Mouse (Mus musculus): ENCODE data around the gene Stx5a.
A peak's percentile ranks its signal among the peaks of the same experiment; 100 is the strongest.

Stx5a gene

DNA sequence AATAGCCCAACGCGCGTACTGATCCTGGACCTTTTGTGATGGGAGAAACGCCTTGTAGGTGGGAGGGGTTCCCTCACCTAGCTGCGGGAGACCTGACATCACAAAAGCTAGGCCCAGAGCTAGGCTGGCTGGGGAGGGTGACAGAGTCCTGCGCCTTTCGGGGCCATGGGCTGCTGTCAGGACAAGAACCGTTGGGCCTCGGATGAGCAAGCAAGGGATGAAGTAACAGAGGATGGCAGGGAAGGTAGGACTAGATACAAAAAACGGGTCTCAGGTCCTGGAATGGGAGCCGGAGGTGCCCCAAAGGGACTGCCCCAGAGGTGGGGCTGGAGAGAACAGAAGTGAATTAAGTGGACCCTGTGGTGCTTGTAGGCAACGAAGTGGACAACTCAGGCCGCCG is 610 bp upstream of the Stx5a start, which contains the start of gene 1700092M07Rik:
Gene 1700092M07Rik (plus strand): TSS at position 116 of the 400 bp plus-strand sequence.
- DNase-seq (ENCODE audit: low spot score in 2 of 2), result no peak

DNA sequence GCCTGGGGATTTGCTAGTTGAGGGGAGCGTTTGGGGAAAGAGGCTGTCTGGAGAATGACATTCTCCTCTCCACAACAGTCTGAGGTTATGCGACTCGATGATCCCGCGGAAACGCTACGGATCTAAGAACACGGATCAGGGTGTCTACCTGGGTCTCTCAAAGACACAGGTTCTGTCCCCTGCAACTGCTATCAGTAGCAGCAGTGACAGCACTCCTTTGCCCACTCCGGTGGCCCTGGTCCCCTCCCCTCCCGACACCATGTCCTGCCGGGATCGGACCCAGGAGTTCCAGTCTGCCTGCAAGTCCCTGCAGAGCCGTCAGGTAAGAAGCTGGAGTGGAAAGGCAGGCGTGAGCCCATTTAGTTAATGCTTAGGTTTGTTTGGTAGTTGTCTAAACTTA is 963 bp downstream of the Stx5a start:
- DNase-seq (ENCODE audit: low spot score in 2 of 2), result peak; percentile 42 to 47

DNA sequence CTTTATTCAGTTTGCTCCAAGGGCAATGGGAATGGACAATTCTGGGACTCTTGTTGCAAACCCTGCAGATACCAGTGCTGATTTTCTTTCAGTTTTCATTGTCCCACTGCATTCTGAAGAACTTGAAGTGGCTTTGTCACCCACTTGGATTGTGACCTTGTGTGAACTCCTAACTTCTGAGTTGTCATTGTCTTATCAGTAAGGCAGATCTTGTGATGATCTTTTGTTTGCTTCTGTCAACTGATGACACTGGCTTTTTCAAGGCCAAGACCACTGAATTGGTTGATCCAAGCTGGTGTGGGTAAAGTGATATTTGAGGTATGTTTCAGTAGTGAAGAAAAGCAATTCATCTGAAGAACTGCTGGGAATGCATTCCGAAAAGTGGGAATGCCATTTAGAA is 4.2 kb downstream of the Stx5a start:
- no peak for DNase-seq (ENCODE audit: low spot score in 2 of 2)

DNA sequence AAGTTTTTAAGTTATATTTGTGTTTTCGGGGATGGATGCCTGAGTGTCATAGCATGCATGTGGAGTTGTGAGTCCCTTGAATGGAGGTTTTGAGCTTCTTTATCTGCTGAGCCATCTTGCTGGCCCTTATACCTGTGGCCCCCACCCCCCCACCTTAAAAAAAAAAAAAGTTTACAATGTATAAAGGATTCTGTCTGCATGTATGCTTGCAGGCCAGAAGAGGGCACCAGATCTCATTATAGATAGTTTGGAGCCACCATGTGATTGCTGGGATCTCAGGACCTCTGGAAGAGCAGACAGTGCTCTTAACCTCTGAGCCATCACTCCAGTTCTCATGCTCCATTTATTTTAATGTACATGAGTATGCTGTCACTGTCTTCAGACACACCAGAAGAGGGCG is 6.2 kb downstream of the Stx5a start:
- DNase-seq (ENCODE audit: low spot score in 2 of 2), result no peak

DNA sequence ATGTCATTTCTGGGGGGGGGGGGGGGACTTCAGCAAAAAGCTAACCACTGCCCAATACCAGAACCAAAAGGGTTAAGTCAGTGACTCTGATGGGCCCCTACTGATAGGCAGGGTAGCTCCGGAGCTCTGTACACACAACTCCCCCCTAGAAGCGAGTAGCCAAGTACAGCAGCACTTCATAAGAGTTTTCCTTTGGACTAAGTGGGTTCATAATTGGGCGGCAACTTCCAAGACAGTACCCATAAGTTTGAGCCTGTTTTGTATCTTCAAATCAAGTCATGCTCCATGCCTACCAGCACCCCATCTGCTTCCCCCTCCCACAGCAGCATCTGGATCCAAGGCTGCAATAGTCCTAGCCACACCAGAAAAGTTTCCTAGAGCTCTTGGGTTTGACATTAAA is 14.4 kb downstream of the Stx5a start:
- no peak for DNase-seq (ENCODE audit: low spot score in 2 of 2)

DNA sequence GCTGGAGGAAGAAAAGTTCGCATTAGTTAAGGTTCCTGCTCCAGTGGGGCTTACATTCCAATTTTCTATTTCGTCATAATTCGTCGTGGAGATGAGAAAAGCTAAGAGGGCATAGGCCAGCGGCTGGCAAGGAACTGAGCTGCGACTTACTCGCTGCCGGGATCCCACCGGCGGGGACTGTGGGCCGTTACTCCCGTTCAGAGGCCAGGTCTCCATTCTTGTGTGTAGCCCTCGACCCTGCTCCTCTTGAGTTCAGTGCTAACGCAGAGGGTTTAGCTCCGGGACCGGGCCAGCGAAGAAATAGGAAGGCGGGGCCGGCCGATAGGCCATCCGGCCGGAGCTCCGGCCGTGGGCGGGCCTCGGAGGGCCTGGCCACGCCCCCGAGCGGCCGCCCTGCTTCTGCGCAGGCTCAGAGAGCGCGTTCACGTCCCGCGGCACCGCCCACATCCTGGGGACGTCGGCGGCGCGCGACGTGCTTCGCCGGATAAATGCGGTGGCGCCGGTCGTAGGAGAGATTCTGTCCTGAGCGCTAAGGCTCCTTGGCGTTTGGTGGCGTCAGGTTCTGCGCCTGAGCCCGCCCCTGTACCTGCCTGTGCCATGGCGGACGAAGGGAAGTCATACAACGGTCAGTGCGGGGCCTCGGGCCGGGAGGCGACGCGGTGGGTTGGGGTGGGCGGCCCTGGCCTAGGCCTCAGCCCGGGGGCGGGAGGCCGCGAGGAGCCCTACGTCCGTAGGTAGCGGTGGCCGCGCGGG is 15.6 kb downstream of the Stx5a start, which contains the start of gene Nxf1:
Gene Nxf1 (plus strand): TSS at position 439 of the 753 bp plus-strand sequence.
- peak; percentile 93 to 97 for DNase-seq (ENCODE audit: low spot score in 2 of 2)

DNA sequence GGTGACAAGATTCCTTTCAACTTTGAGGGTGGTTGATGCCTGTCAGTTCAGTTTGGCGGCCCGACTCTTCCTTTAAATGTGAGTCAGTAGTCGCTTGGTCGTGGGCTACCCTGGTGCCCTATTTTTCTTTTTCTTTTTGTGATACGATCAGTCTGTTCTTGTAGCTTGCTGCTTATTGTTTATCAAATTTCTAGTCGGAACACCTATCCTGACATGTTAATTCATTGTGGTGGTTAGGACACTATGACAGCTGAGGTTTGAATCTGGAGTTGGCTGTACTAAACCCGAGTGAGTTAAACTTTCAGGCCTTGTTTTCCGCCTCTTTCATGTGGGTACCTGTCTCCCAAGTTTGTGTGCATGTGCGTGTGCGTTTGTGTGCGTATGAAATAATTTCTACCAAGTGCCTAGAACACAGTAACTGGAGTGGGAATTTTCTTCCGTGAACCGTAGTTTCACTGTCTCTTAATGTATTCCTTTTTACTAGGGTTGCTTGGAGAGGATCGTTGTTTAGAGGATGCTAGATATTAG is 16.3 kb downstream of the Stx5a start:
- no peak for DNase-seq (ENCODE audit: low spot score in 2 of 2)

DNA sequence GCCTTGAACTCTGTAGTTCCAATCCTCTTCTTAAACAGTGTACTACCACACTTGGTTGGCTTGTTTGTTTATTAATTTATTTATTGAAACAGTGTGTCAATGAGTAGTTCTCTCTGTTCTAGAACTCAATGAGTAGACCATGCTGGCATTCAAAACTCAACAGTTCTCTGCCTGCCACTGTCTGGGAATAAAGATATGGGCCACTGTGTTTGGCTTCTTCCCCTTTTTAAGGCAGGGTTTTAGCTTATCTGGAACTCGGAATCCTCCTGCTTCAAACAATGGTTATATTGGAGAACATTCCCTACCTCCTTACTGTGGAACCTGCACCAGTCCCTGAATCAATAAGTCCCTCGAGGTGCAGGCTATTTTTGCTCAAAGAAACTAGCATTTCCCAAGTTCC is 17.7 kb downstream of the Stx5a start:
- DNase-seq (ENCODE audit: low spot score in 2 of 2), result no peak

DNA sequence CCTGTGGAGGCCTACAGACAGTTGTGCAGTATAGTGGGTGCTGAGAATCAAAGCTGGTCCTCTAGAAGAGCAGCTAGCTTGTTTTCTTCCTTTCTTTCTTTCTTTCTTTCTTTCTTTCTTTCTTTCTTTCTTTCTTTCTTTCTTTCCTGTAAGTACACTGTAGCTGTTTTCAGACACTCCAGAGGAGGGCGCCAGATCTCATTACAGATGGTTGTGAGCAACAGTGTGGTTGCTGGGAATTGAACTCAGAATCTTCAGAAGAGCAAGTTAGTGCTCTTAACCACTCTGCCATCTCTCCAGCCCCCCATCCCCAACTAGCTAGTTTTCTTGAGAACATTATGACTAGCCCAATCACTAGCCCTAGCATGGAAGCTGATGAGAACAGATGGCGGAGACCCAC is 19.5 kb downstream of the Stx5a start:
- DNase-seq (ENCODE audit: low spot score in 2 of 2), result peak in 1 of 2 experiments; percentile 50

DNA sequence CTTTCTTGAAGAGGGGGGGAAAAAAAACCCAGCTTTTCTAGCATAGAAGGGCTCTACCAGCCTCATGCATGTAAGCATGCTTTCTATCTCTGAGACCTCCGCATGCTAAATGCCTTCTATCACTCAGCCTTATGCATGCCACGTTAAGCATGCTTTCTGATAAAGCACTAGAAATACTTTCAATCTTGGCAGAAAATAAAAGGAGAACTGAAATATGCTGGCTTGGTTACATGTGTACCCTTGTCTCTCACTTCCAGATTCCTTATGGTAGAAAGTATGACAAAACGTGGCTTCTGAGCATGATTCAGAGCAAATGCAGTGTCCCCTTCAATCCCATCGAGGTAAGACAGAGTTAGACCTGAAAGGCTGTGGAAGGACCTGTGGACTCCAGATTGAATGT is 22.1 kb downstream of the Stx5a start:
- no peak for DNase-seq (ENCODE audit: low spot score in 2 of 2)

DNA sequence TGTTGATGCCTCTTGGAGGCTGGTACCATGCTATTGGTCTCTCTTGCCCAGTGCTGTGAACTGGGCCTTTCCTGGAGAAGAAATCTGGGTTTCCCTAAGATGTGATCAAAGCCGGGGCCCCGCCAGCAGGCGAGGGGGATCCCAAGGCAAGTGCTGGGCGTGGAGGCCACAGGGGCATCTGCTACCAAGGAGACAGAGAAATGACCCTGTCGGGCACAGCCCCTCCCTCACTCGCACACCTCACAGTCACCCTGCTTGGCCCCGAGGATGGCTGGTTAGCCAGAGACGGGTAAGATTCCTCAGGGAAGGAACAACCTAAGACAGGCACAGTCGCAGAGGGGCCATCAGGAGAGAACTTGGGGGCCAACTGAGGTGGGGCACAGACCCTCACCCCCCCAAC is 24.3 kb downstream of the Stx5a start:
- DNase-seq (ENCODE audit: low spot score in 2 of 2), result no peak

DNA sequence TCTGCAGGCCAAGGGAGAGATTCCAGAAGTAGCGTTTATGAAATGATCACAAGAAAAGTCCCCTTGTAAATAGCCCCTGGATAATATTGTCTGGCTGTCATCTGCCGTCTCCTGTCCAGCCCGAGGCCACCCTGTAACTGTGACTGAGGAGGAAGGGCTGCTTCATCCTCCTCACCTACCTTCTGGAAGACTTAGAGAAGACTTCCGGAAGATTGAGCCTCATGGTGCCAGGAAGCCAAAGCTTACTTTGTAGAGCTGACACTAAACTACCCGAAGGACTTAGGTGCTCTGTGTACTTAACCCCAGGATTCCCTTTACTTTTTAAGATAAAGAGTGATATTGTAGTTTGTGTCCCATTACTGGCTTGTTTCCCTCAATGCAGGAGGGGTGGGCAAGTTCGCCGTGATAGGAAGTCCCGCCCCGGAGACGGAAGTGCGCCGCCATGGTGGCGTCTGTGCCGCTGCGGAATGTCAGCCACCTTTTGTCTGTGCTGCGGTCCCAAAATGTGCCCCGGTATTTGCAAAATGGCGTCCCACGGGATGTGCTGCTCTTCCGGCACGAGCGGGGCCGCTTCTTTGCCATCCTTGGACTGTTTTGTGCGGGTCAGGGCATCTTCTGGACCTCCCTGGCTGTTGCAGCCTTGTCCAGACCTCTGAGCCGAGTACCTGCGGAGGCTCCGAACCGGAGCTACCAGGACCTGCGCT is 29.5 kb downstream of the Stx5a start, which contains the start of gene Tmem223:
Gene Tmem223 (plus strand): TSS at position 430 of the 704 bp plus-strand sequence.
- DNase-seq (ENCODE audit: low spot score in 2 of 2), result peak; percentile 64 to 87

DNA sequence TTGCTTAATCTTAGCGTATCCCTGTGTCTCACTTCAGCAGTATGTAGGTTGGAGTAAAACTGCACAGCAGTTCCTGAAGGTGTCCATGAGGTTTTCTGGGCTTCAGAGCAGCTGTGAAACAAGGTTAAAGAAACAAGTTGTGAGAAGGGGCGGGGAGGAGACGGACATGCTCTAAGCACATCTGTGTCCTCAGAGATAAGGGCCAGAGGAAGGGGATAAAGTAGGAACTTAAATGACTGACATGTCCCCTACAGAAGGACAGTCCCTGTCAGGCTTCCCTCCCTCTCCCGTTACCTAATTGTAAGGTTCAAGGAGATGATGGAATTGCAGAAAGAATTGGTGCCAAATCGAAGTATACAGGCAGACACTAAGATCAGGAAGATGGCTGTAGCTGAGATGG is 31.8 kb downstream of the Stx5a start:
- peak in 1 of 2 experiments; percentile 26 for DNase-seq (ENCODE audit: low spot score in 2 of 2)

DNA sequence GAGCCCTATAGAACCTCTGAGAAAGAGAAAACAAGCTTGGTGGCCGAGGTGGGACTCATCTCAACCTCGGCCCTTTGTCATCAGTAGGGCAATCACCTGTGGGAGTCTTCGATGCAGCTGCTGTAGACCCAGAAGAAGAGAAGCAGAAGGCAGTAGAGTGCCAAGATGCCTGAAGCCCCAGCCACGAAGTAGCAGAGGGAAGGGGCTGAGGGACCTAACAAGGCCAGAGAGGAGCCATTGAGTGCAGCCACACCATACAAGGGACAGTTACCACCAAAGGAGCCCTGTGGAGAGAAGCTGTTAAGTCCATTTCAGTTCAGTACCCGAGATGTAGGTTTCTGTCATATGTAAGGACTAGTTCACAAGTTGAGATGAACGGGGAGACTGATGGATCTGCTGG is 32.2 kb downstream of the Stx5a start:
- DNase-seq (ENCODE audit: low spot score in 2 of 2), result peak in 1 of 2 experiments; percentile 16

DNA sequence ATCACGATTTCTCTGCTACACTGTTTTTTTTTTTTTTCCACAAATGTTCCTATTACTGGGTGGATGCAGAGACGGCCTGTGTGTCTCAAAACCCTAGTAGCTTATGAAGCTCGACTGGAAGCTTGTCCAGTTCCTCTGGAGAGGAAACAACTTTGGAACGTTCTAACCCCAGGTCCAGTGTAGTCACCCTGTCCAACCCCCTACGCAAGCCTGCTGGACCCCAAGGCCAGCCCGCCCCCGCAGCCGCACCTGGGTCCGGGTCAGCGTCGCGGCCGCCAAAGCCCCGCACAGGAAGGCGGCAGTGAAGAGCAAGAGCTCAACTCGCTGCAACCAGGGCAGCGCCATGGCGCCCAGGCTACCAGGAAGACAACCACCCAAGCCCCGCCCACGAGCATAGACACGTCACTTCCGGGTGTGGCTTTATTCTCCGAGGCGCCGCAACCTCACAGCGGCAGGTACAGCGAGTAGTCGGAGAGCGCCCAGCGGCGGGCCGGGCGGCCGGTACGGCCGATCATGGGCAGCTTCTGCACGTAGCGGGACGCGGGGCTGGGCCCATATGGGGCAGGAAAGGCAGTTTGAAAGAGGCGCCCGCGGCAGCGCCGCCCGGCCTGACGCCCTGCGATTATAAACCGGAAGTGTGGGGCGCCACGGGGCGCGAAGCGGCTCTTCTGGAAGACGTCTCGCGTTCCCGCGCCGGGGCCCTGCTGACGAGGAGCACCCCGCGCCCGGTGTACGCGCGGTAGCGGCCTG is 33.0 kb downstream of the Stx5a start, which contains the start of gene Tmem179b:
Gene Tmem179b (minus strand): TSS at position 382 of the 750 bp plus-strand sequence.
- peak; percentile 99 for DNase-seq (ENCODE audit: low spot score in 2 of 2)

DNA sequence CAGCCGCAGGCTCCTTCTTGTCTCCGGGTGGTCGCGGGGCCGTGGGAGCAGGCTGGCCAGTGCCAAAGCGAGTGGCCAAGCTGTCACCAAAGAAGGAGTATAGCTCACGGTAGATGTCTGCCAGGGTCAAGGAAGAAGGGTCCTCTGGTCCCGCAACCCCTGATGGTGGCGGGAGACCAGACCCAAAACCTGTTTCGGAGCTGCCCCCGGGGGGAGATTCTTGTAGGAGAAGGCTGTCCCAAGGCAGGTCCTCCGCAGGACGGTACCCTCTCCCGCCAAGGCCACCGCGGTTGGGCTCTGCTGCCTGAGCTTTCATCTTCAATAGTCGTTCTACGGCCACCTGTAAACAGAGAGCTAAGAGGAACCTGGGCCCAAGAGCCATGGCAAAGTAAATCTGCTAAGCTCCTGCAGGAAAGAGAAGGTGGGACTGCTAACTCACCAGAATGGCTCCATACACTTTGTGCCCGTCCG is 33.8 kb downstream of the Stx5a start:
- peak; percentile 51 to 60 for DNase-seq (ENCODE audit: low spot score in 2 of 2)

DNA sequence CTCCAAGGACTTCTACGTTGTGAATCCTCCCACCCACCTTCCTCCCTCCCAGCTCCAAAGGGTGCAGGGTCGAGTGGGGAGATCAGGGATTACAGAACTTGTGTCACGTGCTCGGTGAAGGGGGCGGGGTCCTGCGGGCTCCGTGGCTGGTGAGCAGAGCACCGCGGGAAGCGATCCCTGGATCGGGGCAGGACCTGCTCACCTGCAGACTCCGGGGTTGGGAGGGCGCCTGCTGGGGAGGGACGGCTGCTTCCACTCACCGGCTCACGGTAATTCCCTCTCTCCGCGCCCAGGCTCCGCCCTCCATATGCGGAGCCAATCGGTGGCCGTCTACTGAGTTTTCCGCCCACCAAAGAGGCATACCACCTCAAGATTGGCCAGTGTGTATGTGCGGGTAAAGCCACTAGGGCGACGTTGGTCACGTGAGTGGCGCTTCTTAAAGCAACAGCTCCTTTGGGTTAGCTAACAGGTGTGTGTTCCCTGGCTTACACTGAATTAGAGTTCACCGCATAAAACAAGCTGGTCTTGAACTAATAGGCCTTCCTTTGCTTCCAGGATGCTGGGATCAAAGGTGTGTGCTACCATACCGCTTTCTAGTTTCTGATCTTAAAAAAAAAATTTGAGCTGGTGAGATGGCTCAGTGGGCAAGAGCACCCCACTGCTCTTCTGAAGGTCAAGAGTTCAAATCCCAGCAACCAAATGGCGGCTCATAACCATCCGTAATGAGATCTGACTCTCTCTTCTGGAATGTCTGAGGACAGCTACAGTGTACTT is 45.0 kb downstream of the Stx5a start, which contains the start of gene Taf6l:
Gene Taf6l (minus strand): TSS at position 410 of the 774 bp plus-strand sequence.
- peak; percentile 80 to 93 for DNase-seq (ENCODE audit: low spot score in 2 of 2)

DNA sequence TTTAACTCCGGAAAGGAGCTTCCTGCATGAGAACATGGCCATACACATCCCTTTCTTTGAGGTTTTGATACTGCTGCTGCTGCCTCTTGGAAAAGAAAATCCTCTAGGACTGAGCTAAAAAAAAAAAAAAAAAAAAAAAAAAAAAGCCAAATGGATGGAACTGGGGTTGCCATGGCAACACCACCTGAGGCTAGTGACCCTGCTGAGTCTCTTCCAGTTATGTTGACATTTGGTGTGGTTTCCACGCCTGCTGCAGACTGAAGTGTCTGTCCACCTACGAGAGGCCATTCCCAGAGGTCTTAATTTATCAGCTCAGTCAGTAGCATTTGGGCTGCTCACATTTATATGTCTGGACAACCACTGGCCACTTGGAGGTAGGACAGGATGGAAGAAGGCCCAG is 47.3 kb downstream of the Stx5a start:
- no peak for DNase-seq (ENCODE audit: low spot score in 2 of 2)

DNA sequence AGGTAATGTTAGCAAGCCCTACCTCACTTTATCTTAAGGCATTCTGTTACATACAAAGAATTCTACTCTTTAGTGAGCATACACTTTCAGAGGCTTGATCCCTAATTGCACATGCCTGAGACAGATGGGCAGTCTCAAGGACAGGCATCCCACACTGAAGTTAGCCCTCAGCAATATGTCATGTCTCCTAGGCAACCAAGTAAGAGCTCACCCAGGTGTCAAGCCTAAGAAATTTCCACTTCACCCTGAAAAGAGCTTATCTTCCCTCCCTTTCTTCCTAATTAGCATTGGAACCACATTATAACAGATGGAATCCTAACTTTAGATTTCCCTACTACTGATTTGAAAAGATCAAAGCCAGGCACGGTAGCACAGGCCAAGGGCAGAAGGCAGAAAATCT is 48.0 kb downstream of the Stx5a start:
- DNase-seq (ENCODE audit: low spot score in 2 of 2), result no peak

DNA sequence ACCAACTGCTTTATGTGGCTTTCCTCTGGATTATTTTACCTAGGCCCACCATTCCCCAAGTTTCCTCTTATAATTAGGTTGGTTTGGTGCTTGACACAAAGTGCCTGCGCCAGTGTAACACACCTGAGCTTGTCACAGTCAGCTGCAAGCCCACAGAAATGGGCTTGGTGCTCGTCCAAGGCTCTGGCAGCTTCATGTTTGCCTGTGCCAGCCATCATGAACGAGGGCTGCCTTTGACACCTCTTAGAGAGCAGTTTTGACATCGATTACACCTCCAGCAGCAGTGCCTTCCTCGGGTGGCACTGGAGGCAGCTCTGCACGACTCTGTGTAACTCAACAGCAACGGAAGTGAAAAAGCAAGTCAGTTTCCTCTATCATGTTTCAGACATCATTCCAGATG is 49.0 kb downstream of the Stx5a start:
- no peak for DNase-seq (ENCODE audit: low spot score in 2 of 2)

All from spleen, postnatal 10 days (tissue).